Mouse (Mus musculus): ENCODE results near the gene Lrrc46.

Gene Lrrc46

DNA sequence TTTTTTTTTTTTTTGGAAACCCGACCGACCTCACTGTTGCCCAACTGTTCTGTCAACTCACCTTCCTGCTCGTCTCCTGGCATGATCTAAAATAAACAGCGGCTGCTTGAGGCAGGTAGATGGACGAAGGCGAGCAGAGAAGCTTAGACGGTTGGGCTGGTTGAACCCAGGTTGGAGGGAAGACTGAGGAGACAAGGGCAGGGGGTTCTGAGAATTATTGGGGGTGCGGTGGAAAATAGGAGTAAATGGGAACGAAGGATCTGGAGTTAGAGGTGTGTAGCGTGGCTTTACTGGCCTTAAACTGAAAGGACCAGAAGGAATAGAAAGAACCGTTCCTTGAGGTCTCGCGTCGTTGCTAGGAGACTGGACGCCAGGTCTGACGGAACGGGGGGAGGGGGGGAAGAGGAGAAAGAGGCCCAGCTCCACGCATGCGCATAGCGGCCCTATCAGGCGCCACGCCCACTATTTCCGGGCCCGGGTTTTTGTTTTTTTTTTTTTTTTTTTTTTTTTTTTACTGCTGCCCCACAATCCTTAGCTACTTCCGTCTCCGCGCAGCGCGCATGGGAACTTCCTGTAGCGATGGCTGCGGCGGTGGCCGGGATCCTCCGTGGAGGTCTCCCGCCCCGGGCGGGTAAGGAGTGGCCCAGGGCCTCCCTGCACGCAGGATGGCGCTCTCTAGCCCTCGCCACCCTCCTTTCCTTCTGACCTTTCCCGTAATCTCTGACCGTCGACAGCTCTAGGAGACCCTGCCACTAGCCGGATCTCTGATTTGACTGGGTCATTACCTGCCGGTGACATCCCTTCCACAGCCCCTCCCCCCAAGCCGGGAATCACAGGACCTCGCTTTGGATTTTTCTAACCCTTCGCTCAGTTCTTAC is at the start of gene Lrrc46, which contains the start of gene Mrpl10:
Lrrc46 (minus strand) TSS at position 386 of the 878 bp plus-strand sequence.
Mrpl10 (plus strand) TSS at position 539 of the 878 bp plus-strand sequence.
- DNase-seq (ENCODE audit: low read depth, low spot score) = peak; percentile 89

DNA sequence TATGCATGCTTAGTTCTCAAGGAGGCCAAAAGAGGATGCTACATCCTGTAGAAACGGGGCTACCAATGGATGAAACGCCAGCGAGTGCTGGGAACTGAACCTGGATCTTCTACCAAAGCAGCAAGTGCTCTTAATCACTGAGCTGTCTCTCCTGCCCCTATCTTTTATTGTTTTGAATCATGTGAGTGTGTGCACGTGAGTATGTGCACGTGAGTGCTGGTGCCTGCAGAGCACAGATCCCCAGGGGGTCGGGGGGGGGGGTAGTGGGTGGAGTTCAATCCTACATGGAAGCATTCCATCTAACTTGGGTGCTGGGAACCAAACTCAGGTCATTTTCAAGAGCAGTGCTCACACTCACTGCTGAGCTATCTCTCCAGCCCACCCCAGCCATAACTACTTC is 45.2 kb upstream of the Lrrc46 start:
- no peak for DNase-seq (ENCODE audit: low read depth, low spot score)

DNA sequence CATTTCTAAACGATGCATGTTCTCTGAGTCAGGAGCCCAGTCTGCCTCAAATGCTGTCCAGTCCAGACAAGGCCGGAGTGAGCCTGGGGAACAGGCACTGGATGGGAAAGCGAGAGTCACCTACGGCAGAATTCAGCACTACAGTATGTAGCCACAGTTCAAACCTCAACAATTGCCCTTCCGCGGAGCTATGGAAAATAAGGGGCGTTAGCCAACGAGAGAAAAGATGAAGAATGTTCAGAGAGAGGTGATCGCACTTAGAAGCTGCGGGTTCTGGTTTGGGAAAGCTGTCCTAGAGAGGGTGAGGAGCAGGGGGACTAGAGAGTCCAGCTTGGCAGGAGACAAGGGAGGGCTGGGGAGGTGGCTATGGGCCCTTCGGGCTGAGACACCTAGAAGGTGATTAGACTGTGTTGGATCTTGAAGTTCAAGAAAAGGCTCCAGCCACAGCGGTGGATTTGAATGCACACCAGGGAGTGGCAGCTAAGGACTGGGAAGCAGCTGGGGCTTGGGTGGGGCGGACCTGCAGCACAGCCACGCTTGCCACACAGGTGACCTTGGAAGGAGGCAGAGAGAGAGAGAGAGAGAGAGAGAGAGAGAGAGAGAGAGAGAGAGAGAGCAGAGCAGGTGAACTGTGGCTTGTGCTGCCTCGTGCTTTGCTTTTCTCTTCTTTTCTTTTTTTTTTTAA is 43.8 kb upstream of the Lrrc46 start:
- no peak for DNase-seq (ENCODE audit: low read depth, low spot score)

- peak; percentile 76 for DNase-seq (ENCODE audit: low read depth, low spot score)
Measured at GRCm38 (mm10) chr11:97083401-97084140, 42.4 kb upstream of the Lrrc46 start.

DNA sequence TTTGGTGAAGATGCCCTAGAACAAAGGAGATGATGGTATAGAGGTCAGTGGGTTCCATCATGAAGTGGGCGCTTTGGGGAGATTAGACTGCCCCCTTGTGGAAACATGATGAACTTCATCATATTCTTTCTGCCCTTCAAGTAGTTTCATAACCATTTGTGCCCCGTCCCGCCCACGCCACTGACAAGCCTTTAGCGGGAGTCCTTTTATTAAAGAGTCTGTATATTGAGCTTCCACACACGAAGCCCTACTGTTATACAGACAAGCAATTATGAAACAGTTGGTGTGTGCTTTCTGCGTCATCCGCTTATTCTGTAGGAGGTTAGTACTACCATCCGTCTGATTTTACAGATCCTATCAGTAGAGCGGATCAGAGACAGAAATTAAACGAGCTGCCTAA is 41.8 kb upstream of the Lrrc46 start:
- peak; percentile 58 for DNase-seq (ENCODE audit: low read depth, low spot score)

DNA sequence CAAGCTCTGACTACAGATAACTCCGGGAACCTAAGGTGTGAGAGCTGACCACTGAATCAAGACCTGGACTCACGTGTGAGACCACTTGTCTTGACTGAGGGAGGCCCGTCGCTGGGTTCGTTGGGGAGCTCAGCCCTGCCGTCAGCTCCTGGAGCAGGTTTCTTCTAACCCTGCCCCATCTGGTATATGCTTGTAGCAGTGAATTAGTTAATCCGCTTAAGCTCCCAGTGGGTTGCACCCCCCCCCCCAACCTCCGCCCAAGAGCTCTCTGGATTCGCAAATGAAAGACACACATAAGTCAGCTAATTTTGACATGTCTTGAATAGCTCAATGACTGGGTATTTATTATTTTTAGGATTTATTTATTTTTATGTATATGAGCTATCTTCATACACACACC is 39.1 kb upstream of the Lrrc46 start:
- DNase-seq (ENCODE audit: low read depth, low spot score) = no peak

DNA sequence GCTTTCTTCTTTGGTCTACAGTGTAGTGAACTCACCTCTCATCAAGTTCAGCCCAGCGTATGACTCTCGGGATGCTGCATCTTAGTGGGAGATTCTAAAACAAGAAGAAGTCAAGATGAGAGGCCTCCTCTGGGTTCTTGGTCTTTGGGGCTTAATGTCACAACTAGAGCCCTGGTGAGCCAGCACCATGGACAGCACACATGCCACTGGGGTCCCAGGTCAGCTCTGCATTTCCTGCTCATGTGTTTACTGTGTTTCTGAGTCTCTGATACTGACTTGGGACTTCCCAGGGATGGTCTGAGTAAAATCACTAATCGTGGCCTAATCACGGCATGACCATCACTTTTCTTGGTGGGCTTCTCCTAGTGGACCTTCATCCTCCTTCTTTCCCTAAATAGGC is 37.5 kb upstream of the Lrrc46 start:
- DNase-seq (ENCODE audit: low read depth, low spot score) = peak; percentile 49

- no peak for DNase-seq (ENCODE audit: low read depth, low spot score)
Measured at GRCm38 (mm10) chr11:97074235-97074634, 33.0 kb upstream of the Lrrc46 start.

DNA sequence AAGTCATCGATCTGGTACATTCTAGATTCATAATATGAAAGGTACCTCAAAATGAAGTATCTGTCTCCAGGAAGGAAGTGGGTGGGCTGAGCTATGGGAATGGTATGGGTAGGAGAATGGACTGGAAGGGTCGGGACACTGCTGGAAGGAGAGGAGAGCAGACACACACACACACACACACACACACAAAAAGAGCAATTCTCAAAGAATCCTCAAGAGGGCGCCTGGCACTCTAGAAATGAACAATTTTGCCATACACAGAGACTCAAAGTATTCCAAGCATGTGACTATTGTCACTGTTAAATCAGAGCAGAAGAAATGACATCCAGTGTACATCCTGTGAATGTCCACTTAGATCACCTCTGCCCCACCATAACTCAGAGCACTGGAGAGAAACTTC is 31.3 kb upstream of the Lrrc46 start:
- DNase-seq (ENCODE audit: low read depth, low spot score) = peak; percentile 82

DNA sequence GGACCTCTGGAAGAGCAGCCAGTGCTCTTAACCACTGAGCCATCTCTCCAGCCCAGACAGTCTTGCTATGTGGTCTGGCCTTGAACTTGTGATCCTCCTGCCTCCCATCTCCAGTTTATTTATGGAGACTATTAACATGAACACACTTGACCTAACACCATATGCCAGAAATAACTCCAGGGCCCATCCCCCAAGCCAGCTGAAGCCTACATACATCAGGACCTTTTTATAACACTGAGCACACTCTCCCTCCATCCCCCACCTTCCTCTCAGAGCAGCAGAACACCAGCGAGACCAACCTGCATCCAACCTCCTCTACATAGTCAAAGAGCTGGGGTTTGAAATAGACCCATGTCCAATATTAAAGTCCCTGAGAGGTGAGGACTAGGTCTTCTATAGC is 29.9 kb upstream of the Lrrc46 start:
- no peak for DNase-seq (ENCODE audit: low read depth, low spot score)

DNA sequence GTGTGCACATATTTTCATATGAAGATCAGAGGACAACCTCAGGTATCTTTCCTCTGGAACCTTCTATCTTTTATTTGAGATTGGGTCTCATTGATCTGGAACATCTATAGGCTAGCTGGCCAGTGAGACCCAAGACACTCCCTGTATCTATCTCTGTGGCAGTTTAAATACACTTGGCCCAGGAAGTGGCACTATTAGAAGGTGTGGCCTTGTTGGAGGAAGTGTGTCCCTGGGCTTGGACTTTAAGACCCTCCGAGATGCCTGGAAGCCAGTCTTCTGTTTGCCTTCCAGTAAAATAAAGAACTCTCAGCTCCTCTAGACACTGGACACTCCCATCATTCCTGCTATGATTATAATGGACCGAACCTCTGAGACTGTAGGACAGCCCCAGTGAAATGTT is 28.6 kb upstream of the Lrrc46 start:
- DNase-seq (ENCODE audit: low read depth, low spot score) = no peak

- no peak for DNase-seq (ENCODE audit: low read depth, low spot score)
Measured at GRCm38 (mm10) chr11:97069333-97069732, 28.1 kb upstream of the Lrrc46 start.

- DNase-seq (ENCODE audit: low read depth, low spot score) = no peak
Measured at GRCm38 (mm10) chr11:97066656-97067360, 25.6 kb upstream of the Lrrc46 start.

GRCm38 (mm10) chr11:97065538-97066295 is 24.5 kb upstream of the Lrrc46 start:
- peak; percentile 88 for DNase-seq (ENCODE audit: low read depth, low spot score)

- no peak for DNase-seq (ENCODE audit: low read depth, low spot score)
Measured at GRCm38 (mm10) chr11:97063921-97064295, 22.7 kb upstream of the Lrrc46 start.

- DNase-seq (ENCODE audit: low read depth, low spot score) = no peak
Measured at GRCm38 (mm10) chr11:97063274-97063920, 22.2 kb upstream of the Lrrc46 start.

GRCm38 (mm10) chr11:97052219-97052646 is 11.0 kb upstream of the Lrrc46 start:
- no peak for DNase-seq (ENCODE audit: low read depth, low spot score)

DNA sequence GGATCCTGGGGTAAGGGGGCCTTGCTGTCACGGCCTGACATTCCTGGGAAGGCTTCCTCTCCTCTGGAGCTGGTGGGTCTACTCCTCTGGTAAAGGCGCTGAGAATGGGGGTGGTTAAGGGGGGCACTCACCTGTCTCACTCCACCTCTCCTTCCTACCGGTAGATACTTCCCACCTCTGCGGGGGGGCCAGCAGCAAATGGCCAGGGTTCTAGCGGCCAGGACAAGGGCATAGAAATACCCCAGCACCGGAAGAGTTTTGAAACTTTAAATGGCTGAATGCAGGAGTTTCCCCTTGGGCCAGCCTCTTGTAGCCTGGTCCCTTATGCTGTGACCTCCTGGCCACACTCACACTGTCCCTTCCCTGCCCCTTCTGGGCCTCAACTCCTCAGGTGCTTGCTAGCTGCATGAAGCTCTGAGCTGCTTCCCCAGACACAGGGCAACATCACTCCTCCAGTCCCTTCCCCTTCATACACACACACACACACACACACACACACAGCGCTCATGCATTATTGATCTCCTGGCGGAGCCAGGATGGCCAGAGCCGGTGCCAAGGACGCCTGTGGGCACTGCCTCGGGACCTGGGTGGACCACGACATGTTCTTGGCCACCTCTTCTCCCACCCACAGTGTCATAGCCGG is 9.9 kb upstream of the Lrrc46 start:
- DNase-seq (ENCODE audit: low read depth, low spot score) = no peak

GRCm38 (mm10) chr11:97050216-97050943 is 9.2 kb upstream of the Lrrc46 start, which contains the start of gene Osbpl7:
Osbpl7 (plus strand) TSS chr11:97050628.
- peak; percentile 49 for DNase-seq (ENCODE audit: low read depth, low spot score)
